Mouse (Mus musculus) left cerebral cortex, adult 8-10 months (tissue): ENCODE measurements at regions not wholly inside any gene's neighbourhood (a gene's known extent, or its start where the extent isn't known, plus 50 kb on each side); places are given as distances from the start of the nearest gene placed in this dataset.

Experiments
- DNase-seq, 2 experiments: peaks; one replicate each; pipeline ENCODE4 v3.0.0; 2022; ENCODE audit warnings: low spot score in 2 of 2

DNA sequence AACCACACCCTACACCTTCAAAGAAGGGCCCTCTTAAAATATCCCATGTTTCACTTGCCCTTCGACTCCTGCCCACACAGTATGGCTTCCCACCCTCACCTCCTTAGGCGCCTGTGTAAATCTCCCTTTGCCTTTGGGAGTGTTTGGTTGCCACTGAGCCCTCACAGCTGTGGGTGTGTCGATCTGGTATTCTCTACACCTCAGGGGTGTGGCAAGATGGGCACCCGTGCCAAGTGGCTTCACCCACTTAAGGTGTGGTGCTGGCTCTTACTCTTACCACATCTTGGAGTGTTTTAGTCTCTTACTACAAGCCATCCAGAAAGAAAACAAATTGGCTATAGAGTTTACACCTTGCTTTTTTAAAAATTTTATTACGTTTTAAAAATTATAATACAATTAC is 205.3 kb upstream of the Prdm1 start:
- DNase-seq = no peak

DNA sequence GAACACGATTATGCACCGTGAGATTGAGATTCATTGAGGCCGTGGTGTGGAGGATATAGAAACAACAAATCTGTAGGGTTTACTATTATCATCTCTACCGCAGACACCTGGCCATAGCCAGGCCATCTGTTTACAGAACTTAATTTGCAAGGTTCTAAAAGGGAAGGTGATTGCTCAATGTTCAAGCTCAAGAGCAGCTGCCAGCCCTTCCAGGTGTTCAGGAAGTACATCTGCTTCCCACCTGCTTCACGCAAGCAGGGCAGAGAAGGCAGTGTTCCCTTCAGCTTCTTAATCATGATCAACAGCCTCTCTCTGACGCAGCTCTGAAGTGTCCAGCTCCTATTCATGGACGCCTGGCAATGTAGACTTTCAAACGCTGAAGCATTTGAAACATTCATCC is 202.4 kb upstream of the Prdm1 start:
- no peak for DNase-seq

DNA sequence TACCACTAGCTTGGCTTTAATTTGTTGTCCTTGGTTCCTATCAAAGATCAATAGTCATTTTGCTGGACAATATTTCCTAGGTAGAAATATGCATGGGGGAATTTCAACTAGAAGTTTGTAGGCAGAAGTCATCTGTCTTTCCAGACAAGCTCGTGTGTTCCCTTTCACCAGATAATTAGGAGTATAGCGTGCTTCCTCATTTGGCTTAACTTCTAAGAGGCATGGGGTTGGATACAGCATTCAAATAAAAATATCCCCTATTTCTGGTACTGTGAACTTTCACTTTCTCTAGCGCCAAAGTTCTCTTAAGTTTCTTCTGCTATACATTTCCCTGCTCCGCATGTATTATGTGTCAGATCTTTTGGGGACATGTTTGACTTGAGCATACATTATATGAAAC is 200.7 kb upstream of the Prdm1 start:
- DNase-seq = no peak

DNA sequence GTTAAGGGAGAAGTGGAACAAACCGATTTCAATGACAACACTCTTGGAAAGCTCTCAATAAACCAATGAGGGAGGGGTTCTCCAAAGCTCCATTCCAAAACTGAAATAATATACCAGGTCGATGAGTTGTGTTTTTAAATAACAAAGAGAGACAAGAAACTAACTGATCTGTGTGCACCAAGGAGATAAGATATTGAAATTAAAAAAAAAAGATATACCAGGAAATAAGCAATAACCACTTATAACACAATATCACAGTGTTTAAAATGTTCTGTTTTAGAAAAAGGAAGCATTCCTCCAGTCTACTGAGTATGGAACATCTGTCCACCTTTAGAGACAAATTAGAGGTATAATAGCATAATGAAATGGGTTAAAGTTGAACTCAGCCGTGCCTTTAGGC is 196.3 kb upstream of the Prdm1 start:
- no peak for DNase-seq

DNA sequence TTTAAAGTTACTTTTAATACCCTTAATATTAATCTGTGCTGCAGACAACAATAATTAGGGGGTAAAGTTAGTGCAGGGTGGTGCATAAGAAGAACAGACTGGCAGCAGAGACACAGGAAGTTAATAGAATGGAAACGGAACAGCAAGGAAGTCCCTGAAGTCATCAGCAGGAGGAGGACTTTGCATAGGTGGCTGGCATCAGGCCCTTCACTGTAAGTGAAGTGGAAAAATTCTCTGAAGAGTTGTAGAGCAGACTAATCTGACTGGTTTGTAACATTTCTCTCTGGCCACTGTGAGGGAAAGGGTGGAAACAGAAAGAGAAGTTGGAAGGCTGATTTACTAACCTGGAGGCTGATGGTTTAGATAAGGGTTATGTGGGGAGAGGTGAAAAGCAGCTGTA is 195.5 kb upstream of the Prdm1 start:
- DNase-seq = no peak

DNA sequence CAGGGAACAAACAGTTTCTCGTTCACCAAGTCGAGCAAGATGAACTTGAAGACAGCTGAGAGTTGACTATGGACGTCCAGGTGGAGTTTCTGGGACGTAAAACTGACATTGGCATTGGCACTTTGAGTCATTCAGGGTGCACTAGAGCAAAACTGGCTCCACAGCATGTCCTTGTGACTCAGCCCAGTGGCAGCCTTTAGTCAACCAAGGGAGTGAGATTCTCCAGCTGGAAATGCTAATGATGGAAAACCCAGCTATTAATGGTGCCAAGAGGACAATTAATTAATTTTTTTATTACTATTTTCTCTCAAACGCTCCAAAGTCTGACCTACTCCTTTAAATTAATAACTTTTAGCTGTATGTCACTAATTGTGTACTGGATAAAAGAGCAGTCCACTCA is 195.0 kb upstream of the Prdm1 start:
- no peak for DNase-seq

DNA sequence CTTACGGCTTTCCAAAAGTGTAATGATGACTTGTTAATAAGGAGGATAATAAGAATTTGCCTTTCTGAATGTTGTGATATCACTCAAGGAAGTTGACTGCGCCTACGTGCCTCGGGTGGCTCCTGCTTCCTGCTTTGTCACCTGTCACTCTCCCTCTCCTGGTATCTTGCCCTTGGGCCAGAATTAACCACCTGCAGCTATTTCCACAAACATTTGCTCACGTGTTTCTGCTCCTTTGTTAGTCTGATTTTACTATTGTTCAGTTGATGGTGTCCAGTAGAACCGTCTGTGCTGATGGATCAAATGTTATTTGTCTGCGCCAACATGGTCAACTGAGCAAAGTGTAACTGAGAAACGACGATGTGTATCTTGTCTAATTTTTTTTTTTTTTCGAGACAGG is 193.4 kb upstream of the Prdm1 start:
- no peak for DNase-seq

DNA sequence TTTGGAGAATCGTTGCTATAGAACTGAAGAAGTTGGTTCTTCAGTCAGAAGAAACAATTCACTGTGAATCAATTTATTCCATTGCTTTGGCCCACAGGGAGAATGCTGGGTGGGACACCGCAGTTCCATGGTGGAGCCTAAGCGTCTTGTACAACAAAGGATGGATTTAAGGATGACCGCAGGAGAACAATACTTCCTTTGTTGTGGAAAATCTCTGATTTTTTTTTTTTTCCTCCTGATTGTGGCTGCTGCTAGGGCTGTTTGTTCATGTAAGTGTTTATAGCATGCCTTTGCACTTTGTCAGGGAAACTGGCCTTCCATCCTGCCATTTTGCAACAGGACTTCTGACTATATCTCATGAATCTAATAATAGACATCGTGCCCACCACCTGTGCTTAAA is 188.3 kb upstream of the Prdm1 start:
- DNase-seq = no peak

DNA sequence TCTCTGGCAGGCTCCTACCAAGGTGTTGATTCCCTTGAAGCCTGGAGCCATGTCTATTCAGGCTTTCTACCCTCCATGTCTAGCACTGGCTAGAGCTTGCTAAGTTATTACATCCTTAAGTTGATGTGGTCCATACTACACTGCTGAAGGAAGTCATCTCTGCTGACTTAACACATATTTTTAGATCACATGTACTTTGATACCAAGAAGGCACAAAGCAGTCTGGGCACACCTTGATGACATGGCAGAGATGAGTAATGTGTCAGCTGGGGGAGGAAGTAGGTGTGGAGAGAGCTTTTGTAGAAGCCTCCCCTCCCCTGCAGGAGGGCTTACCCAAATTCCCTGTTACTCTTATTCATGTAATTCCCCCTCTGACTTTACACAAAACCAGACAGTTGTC is 187.6 kb upstream of the Prdm1 start:
- no peak for DNase-seq

DNA sequence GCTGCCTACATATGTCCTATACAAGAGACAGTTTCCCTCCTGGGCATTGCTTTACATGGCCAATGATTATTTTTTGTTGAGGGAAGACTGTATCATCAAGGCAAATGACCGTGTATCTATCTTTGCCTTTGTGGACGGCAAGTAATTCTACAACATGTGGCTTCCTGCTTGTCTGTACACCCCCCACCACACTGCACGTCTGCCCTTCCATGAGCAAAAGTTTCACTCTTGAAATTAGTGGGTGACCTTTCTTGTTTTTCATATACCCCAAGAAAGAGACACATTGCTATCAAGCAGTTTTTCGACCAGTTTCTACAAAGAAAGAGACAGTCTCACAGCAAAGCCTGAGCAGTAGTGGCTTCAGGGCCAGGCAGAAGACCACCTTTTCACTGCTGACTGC is 180.5 kb upstream of the Prdm1 start:
- no peak for DNase-seq

DNA sequence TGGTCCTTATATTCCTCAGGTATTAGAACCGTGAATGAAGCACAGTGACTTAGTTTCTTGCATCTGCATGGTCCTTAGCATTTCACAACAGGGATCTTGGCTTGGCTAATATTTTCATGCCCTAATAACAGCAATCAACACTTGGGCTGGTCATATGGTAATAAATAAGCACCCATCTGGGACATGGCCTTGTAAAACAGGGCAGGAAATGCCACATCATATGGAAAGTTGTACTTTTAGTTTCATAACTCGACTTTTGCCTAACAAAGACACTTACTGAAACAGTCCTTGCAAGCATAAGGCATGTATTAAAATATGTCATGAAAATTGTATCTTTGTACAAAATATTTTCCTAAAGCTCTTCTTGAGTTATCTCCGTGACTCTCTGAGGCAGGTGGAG is 175.8 kb upstream of the Prdm1 start:
- DNase-seq = no peak

DNA sequence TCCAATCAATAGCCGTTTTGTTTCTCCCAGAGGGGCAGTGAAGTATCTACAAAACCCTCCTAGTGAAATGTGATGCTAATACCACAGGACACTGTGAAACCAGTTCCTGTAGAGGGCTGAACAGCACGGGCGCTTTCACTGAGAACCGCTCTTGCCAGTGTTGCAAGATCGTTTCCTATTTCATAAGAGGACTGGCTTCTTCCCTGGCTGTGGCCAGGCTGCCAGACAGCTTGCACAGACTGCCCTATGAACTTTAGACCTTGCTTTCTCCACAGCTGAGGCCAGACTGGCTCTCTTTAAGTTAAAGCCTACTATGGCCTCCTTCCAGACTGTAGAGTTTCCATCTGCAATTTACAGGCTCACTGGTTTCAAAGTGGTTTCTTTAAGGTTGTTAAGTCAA is 173.8 kb upstream of the Prdm1 start:
- DNase-seq = no peak

DNA sequence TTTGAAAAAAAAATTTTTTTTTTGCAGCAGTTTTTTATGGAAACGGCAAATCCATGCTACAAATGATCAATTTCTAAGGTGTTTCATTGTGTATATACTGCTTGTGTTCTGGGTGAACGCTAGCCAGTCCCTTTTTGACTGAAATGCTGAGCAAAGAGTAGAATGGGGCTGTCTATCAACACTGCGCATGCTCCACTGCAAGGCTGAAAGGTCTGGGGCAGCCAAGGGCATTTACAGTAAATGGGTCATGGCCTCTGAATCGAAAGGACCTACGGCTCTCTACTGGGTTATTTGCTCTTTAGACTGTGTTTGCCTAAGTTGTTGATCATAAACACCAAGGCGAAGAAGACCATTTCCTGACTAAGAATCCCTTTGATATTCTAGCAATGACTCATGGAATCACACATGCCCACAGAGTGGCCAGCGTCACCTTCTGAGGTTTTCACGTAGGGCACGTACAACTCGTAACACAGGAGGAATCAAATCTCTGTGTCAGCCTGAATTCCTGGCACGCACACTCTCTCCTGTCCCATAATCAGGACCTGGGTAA is 171.8 kb upstream of the Prdm1 start:
- no peak for DNase-seq

DNA sequence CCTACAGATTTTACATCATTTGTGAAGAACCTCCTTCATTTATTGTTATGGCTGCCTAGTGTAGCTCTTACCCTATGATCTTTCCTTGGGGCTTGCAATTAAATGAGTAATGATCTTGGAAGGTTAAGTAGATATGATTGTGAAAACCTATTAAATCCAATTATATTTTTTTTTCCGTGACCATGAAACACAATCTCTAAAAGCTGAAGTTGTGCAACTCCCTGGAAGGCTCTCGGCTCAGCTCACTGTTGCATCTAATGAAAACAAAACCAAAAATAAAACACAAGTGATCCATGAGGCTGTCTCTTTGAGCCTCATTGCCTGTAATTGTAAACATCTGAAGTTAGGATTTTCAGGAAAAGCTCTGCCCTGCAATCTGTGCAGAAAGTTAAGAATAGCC is 169.7 kb upstream of the Prdm1 start:
- no peak for DNase-seq

DNA sequence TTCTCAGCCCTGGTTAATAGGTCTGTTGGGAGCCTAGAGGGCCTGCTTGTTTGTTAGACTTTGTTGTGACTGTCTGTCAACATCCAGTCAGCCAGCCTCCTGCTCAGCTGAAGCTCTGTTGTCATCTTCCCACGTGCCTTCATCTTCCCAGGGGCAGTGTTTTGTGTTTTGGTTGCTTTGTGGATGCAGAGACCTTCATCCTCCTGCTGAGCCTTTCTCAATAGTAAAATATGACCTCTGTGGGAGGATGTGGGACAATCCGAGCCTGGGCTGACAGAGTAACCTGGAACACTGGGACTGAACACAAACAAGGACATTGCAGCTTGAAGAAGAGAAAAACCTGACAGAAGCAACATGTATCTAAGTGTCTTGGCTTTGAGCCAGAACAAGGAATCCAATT is 168.7 kb upstream of the Prdm1 start:
- no peak for DNase-seq

DNA sequence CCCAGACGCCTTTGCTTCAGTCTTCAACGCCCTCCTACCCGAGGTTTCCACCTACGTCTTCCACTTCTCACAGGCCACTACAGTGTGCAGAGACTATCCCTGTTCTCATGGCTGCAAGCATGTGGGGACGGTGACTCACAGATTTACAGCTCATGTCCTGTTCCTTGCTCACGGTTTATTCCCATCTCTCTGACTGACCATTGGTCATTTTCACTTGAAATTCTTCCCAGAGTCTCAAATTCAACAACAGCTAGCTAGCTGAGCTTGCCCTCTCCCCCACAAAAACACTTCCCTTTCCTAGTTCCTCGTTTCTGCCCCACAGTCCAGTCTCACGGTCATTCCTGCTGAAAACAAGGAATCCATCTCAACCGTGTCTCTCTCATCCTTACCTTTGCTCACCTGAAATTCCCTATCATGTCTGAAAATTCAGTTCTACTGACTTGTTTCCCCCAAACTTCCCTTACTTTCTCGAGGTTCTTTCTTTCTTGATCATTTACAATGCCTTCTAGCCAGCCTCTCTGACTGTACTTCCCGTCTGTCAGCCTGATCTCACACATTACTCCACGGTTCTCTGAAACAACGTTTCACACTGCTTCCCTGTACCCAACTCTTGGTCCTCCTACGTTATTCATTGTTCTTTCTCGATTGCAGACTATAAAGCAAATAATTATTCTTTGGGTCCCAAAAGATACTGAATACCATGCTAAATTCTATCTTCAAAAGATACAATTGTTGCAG is 163.5 kb upstream of the Prdm1 start:
- DNase-seq = no peak

DNA sequence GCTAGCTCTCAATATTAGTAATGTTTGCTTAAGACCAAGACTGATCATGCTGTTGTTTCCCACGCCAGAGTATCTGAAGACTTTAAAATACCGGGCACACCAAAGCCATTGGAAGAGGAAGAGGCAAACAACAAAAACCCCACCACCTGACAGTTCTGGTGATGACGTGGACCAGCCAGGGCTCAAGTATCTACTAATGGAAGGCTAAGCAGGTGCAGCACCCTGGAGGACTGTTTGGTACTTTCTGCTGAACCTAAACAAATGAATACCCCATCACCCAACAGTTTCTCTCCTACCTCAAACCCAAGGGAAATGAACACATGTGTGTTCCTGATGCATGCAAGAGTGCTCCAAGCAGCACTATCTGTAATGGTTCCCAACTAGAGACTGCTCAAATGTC is 160.3 kb upstream of the Prdm1 start:
- no peak for DNase-seq

DNA sequence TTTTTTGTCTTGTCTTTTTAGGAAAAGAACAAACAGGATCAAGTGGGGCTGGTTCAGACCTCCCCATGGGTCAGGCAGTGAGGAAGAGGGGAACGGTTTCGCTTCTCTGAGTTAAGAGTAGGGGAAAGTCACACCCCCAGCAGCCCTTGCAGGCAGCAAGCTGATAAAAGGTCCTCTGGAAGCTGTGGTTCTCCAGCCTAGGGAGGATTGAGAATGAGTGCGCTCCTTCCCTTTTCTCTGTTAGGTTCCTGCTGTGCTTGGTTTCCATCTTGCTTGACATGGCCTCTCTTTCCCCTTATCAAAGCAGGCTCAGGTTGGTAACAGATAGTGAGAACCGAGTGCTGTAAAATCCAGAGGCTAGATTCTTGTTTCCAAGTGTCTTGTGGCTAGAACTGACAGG is 157.8 kb upstream of the Prdm1 start:
- no peak for DNase-seq

DNA sequence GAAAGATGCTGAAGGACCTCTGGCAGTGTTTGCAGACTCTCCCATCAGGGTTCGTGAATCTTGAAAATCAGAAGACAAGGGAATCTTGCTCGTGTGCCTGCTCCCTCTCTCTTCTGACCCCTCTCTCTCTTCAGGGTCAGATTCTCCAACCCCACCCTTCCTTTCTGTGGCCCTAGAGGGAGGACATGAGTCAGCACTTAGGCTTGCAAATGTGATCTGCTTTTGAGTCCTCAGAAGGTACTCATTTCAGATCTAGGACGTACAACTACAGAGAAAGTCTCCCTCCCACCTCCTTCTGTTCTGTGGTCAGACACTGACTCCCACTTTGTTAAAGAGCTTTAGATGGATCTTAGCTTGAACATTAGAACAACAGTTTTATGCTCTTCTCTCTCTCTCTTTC is 156.9 kb upstream of the Prdm1 start:
- peak in 1 of 2 experiments; percentile 30 for DNase-seq

DNA sequence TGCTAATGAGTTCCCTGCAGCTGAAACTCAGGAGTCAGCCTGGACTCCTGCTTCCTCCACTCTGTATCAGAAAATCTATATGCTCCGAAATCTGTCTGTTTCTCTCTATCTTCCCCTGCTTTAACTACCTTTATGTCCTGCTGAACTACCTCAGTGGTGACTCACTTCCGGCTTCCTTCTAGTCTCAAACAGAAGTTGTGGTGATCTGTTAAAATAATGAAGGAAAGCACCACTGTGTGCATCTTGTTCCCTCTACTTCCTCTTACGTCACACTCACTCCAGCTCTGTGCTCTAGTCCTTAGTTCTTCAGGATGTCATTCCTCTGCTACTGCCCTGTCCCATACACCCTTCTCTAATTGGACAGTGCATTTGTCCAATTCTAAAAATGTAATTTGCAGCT is 148.2 kb upstream of the Prdm1 start:
- no peak for DNase-seq

DNA sequence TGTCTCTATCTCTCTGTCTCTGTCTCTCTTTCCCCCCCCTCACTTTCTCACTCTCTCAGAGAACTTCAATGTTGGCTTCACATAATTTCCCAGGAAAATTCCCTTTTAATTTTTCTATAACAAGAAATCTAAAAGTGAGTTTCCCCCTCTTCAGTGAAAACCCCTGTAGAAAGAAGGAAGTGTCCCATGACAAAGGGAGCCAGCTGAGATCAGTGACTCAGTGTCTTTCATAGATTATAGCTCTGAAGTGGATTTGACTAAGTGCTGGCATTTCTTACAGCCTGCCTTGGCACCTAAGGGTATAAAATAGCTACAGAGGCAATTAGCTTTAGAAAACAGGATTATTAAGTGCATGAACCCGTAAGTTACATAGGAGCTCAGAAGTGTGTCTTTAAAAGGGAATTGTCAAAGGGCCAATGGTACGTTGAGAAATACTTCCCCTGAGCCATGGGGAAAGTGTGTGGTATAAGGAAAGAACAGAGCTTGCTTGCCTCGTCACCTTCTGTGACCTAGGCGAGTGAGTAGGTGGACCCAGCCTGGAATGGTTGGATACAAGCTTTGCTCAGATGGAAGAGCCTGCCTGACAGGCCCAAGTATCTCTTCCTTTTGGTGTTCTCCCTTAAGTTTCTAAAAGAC is 137.3 kb upstream of the Prdm1 start:
- DNase-seq = no peak

DNA sequence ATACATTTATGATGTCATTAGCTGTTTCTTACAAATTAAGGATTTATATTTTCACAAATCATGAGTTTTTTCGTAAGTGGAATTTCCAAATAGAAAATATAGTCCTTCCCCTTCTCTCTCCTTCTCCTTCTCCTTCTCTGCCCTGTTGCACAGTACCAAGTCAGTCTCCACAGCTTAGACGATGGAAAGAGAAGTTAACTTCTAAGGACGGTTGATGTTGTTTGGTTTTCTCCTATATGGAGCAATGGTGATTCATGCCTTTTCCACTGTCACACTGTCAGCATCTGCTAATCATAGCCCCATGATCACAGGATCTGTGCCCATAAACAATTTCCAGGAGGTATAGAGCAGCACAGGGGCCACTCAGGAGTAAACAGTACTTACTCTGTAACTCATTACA is 131.2 kb upstream of the Prdm1 start:
- DNase-seq = no peak

DNA sequence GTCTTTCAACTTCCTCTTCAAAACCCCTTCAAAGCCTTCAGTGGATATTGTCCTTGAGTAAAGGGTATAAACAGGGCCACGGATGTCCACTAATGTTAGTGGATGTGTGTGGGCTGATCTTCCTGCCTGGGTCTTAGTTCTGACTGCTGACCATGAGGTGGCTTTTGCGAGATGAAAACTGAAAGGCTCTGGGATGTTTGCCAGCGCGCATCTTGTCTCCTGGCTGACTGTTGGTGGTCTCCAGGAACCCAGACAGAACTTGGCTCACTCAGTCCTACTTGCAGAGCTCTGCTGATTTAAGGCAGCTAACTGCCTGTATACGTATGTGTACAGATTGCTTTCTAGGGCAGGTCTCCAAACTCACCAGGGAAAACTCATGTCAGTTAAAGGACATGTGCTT is 125.5 kb upstream of the Prdm1 start:
- no peak for DNase-seq
